Mouse (Mus musculus) MEL (cell line): ENCODE measurements around the gene Usp32. TPM values are rescaled to one million over a fixed set of nuclear protein-coding genes. Genes with fewer than 3 reads are reported as not detected.

ENCODE experiments used
- DNase-seq: peaks from one replicate; pipeline ENCODE4 v3.0.0; 2011; ENCODE audit warnings: low read depth, low spot score
- H3K27ac ChIP-seq: 2 replicates; pipeline ENCODE4 v1.5.1; 2012; ENCODE audit warnings: low read depth, mild to moderate bottlenecking, control low read depth, low read length, moderate library complexity; ENCODE audit not compliant: control insufficient read depth
- H3K27me3 ChIP-seq, 2 experiments: fragments of 150-350 bp in 1 of 2; sonication (generic) in 1 of 2; 2 replicates each; pipeline ENCODE4 v1.6.1; 2012; ENCODE audit warnings: low read length in 2 of 2, mild to moderate bottlenecking in 2 of 2, improper control_type of control experiment in 1 of 2, moderate library complexity in 1 of 2; ENCODE audit not compliant: insufficient read depth in 2 of 2, control insufficient read depth in 1 of 2
- H3K36me3 ChIP-seq, 2 experiments: 2 replicates each; pipeline ENCODE4 v1.6.1; 2012 to 2014; ENCODE audit warnings: low read length in 2 of 2, improper control_type of control experiment in 1 of 2, inconsistent platforms in 1 of 2, mild to moderate bottlenecking in 1 of 2; ENCODE audit not compliant: insufficient read depth in 2 of 2, control insufficient read depth in 1 of 2
- H3K4me1 ChIP-seq, 2 experiments: fragments of 150-350 bp in 1 of 2; sonication (generic) in 1 of 2; 2 replicates each; pipeline ENCODE4 v1.6.1; 2012; ENCODE audit warnings: low read length in 2 of 2, improper control_type of control experiment in 1 of 2, mild to moderate bottlenecking in 1 of 2; ENCODE audit not compliant: insufficient read depth in 2 of 2, control insufficient read depth in 1 of 2
- H3K4me3 ChIP-seq, 2 experiments: fragments of 150-350 bp in 1 of 2; sonication (generic) in 1 of 2; 2 replicates each; pipeline ENCODE4 v1.5.1; 2012; ENCODE audit warnings: low read depth in 2 of 2, low read length in 2 of 2, mild to moderate bottlenecking in 2 of 2, moderate library complexity in 2 of 2, control low read depth in 1 of 2, improper control_type of control experiment in 1 of 2; ENCODE audit not compliant: control insufficient read depth in 1 of 2, insufficient read depth in 1 of 2
- H3K79me2 ChIP-seq: 2 replicates; pipeline ENCODE4 v1.6.1; 2012; ENCODE audit warnings: mild to moderate bottlenecking, low read length, moderate library complexity; ENCODE audit not compliant: control insufficient read depth, poor library complexity, insufficient read depth
- H3K9ac ChIP-seq: 2 replicates; pipeline ENCODE4 v1.6.1; 2012; ENCODE audit warnings: low read depth, mild to moderate bottlenecking, control low read depth, low read length, moderate library complexity; ENCODE audit not compliant: control insufficient read depth, poor library complexity, severe bottlenecking
- H3K9me3 ChIP-seq: fragments of 150-350 bp; sonication (generic); replicated peaks from 2 replicates; pipeline ENCODE4 v1.6.1; 2012; ENCODE audit warnings: mild to moderate bottlenecking, low read length, improper control_type of control experiment, moderate library complexity; ENCODE audit not compliant: insufficient read depth
- CHD1 ChIP-seq: IDR thresholded peaks from 2 replicates; pipeline ENCODE4 v1.6.1; 2012; ENCODE audit warnings: low read depth, mild to moderate bottlenecking, inconsistent platforms, low read length, improper control_type of control experiment
- CTCF ChIP-seq, 3 experiments: IDR thresholded peaks in 2 of 3; conservative IDR thresholded peaks in 1 of 3; 2 replicates each; pipeline ENCODE4 v1.5.1; 2011 to 2012; ENCODE audit warnings: low read length in 3 of 3, low read depth in 2 of 3, mild to moderate bottlenecking in 2 of 3, improper control_type of control experiment in 1 of 3, inconsistent platforms in 1 of 3, mixed read lengths in 1 of 3, moderate library complexity in 1 of 3; ENCODE audit not compliant: control insufficient read depth in 1 of 3, insufficient read depth in 1 of 3, poor library complexity in 1 of 3, severe bottlenecking in 1 of 3
- GABPA ChIP-seq: IDR thresholded peaks from 2 replicates; pipeline ENCODE4 v1.6.1; 2012; ENCODE audit warnings: low read depth, mild to moderate bottlenecking, inconsistent platforms, low read length, improper control_type of control experiment, moderate library complexity
- GATA1 ChIP-seq: IDR thresholded peaks from 2 replicates; pipeline ENCODE4 v1.6.1; 2011; ENCODE audit warnings: low read depth, low read length, improper control_type of control experiment
- HCFC1 ChIP-seq: IDR thresholded peaks from 2 replicates; pipeline ENCODE4 v1.6.1; 2012; ENCODE audit warnings: low read depth, mild to moderate bottlenecking, inconsistent platforms, low read length, improper control_type of control experiment, moderate library complexity
- JUND ChIP-seq: IDR thresholded peaks from 2 replicates; pipeline ENCODE4 v1.6.1; 2011; ENCODE audit warnings: low read depth, mild to moderate bottlenecking, improper control_type of control experiment, low read length
- KAT2A ChIP-seq: conservative IDR thresholded peaks from 2 replicates; pipeline ENCODE4 v1.6.1; 2012; ENCODE audit warnings: low read depth, low read length, improper control_type of control experiment, inconsistent platforms
- MAFK ChIP-seq: IDR thresholded peaks from 2 replicates; pipeline ENCODE4 v1.6.1; 2011; ENCODE audit warnings: low read depth, mild to moderate bottlenecking, low read length, improper control_type of control experiment, borderline replicate concordance
- MAX ChIP-seq: IDR thresholded peaks from 2 replicates; pipeline ENCODE4 v1.6.1; 2011; ENCODE audit warnings: low read length, improper control_type of control experiment
- MAZ ChIP-seq: IDR thresholded peaks from 2 replicates; pipeline ENCODE4 v1.6.1; 2012; ENCODE audit warnings: low read depth, mild to moderate bottlenecking, inconsistent platforms, low read length, improper control_type of control experiment
- MEF2A ChIP-seq: IDR thresholded peaks from 2 replicates; pipeline ENCODE4 v1.6.1; 2014; ENCODE audit warnings: low read depth, mild to moderate bottlenecking, inconsistent platforms, low read length, improper control_type of control experiment; ENCODE audit not compliant: poor library complexity, insufficient replicate concordance, severe bottlenecking; ENCODE audit errors: extremely low read depth
- NELFE ChIP-seq: IDR thresholded peaks from 2 replicates; pipeline ENCODE4 v1.6.1; 2011; ENCODE audit warnings: low read depth, low read length, improper control_type of control experiment
- NRF1 ChIP-seq: IDR thresholded peaks from 2 replicates; pipeline ENCODE4 v1.6.1; 2014; ENCODE audit warnings: low read depth, mild to moderate bottlenecking, inconsistent platforms, low read length, improper control_type of control experiment, moderate library complexity; ENCODE audit not compliant: poor library complexity, insufficient read depth, severe bottlenecking
- POLR2A ChIP-seq, 2 experiments: IDR thresholded peaks; 2 replicates each; pipeline ENCODE4 v1.6.1; 2011 to 2012; ENCODE audit warnings: low read length in 2 of 2, mild to moderate bottlenecking in 2 of 2, control low read depth in 1 of 2, improper control_type of control experiment in 1 of 2, low read depth in 1 of 2, moderate library complexity in 1 of 2; ENCODE audit not compliant: control insufficient read depth in 1 of 2, insufficient read depth in 1 of 2, poor library complexity in 1 of 2
- POLR2AphosphoS2 ChIP-seq: IDR thresholded peaks from 2 replicates; pipeline ENCODE4 v1.6.1; 2011; ENCODE audit warnings: low read length, improper control_type of control experiment
- RAD21 ChIP-seq: IDR thresholded peaks from 2 replicates; pipeline ENCODE4 v1.6.1; 2011; ENCODE audit warnings: mild to moderate bottlenecking, low read depth, low read length, improper control_type of control experiment
- RCOR1 ChIP-seq: IDR thresholded peaks from 2 replicates; pipeline ENCODE4 v1.6.1; 2012; ENCODE audit warnings: low read depth, mild to moderate bottlenecking, inconsistent platforms, low read length, improper control_type of control experiment
- TBP ChIP-seq: IDR thresholded peaks from 2 replicates; pipeline ENCODE4 v1.8.0; 2011; ENCODE audit warnings: low read depth, low read length, improper control_type of control experiment
- USF1 ChIP-seq: IDR thresholded peaks from 2 replicates; pipeline ENCODE4 v1.6.1; 2014; ENCODE audit warnings: low read depth, mild to moderate bottlenecking, inconsistent platforms, low read length, improper control_type of control experiment, moderate library complexity
- ZC3H11A ChIP-seq: IDR thresholded peaks from 2 replicates; pipeline ENCODE4 v1.6.1; 2012; ENCODE audit warnings: low read depth, mild to moderate bottlenecking, inconsistent platforms, low read length, improper control_type of control experiment
- ZMIZ1 ChIP-seq: IDR thresholded peaks from 2 replicates; pipeline ENCODE4 v1.6.1; 2012; ENCODE audit warnings: low read depth, mild to moderate bottlenecking, inconsistent platforms, low read length, improper control_type of control experiment, moderate library complexity
- ZNF384 ChIP-seq: IDR thresholded peaks from 2 replicates; pipeline ENCODE4 v1.6.1; 2012; ENCODE audit warnings: low read depth, mild to moderate bottlenecking, inconsistent platforms, low read length, improper control_type of control experiment
- polyA plus RNA-seq, 2 experiments: library from polyadenylated mRNA; stranded (reverse) in 1 of 2; unstranded in 1 of 2; fragments of >175 nt in 1 of 2; fragments of >200 nt in 1 of 2; gene quantifications; 2 replicates each; pipeline versions ENCODE4 v1.2.1 to v1.2.4; 2012; ENCODE audit warnings: low replicate concordance in 2 of 2, low read depth in 1 of 2; ENCODE audit not compliant: insufficient read length in 2 of 2, insufficient read depth in 1 of 2, missing spikeins in 1 of 2
- total RNA-seq: library from RNA; depleted of rRNA; stranded (reverse); fragments of 300-350 nt; gene quantifications from 2 replicates; pipeline ENCODE4 v1.2.3, GENCODE M21; 2012

Usp32 gene
- total and polyA plus RNA-seq, 3 experiments: 11.3 to 11.5 TPM; not detected in 1

GRCm38 (mm10) chr11:84968775-84969174, 171.2 kb downstream of the Usp32 start:
- Histone ChIP-seq H3K36me3 (no peaks in the 10 kb centered on the region), H3K27me3 (peaks cover 0 to 2% of the 10 kb centered on the region in 2 experiments; a peak in 2 of 4 replicates), H3K27ac (no peak overlapping the region), H3K4me1 (no peaks in the 10 kb centered on the region), H3K9ac (no peak overlapping the region), H3K9me3 (no peaks in the 10 kb centered on the region), H3K4me3 (no peak overlapping the region), H3K79me2 (no peaks in the 10 kb centered on the region)
- TF ChIP-seq NRF1: no peak
- TF ChIP-seq RAD21: no peak
- TF ChIP-seq CHD1: no peak
- TF ChIP-seq HCFC1: no peak
- no peak for TF ChIP-seq POLR2A (IDR thresholded peaks at IDR 0.05; ENCODE audit: control insufficient read depth in 1 of 2, insufficient read depth in 1 of 2, low read depth in 1 of 2, low read length in 2 of 2, poor library complexity in 1 of 2)
- no peak for TF ChIP-seq ZMIZ1
- TF ChIP-seq JUND: no peak
- no peak for TF ChIP-seq GATA1
- TF ChIP-seq MAX: no peak
- TF ChIP-seq TBP: no peak
- DNase-seq: no peak

GRCm38 (mm10) chr11:84968309-84968708, 171.7 kb downstream of the Usp32 start:
- DNase-seq: no peak
- Histone ChIP-seq H3K4me3 (no peak overlapping the region), H3K27ac (no peak overlapping the region), H3K9me3 (no peaks in the 10 kb centered on the region), H3K9ac (no peak overlapping the region), H3K4me1 (no peaks in the 10 kb centered on the region), H3K27me3 (peaks cover 0 to 2% of the 10 kb centered on the region in 2 experiments; a peak in 2 of 4 replicates), H3K36me3 (no peaks in the 10 kb centered on the region), H3K79me2 (no peaks in the 10 kb centered on the region)
- no peak for TF ChIP-seq ZC3H11A
- no peak for TF ChIP-seq GABPA
- TF ChIP-seq ZNF384: no peak
- no peak for TF ChIP-seq NELFE
- TF ChIP-seq MAFK: no peak
- TF ChIP-seq CTCF (IDR thresholded peaks at IDR 0.05 in 2 of 3, conservative IDR thresholded peaks at IDR 0.05 in 1 of 3; ENCODE audit: control insufficient read depth in 1 of 3, insufficient read depth in 1 of 3, low read depth in 2 of 3, low read length in 3 of 3, poor library complexity in 1 of 3, severe bottlenecking in 1 of 3): no peak
- no peak for TF ChIP-seq MAZ
- no peak for TF ChIP-seq GATA1
- TF ChIP-seq POLR2A (IDR thresholded peaks at IDR 0.05; ENCODE audit: control insufficient read depth in 1 of 2, insufficient read depth in 1 of 2, low read depth in 1 of 2, low read length in 2 of 2, poor library complexity in 1 of 2): no peak
- no peak for TF ChIP-seq USF1
- TF ChIP-seq KAT2A: no peak
- TF ChIP-seq RCOR1: no peak
- TF ChIP-seq MAX: no peak
- TF ChIP-seq HCFC1: no peak
- no peak for TF ChIP-seq MEF2A
- no peak for TF ChIP-seq POLR2AphosphoS2
